Mouse (Mus musculus) liver (tissue): ENCODE measurements around the gene Arsk.

Experiments used
- DNase-seq: peaks from one replicate; pipeline ENCODE4 v3.0.0-alpha.2; 2020; ENCODE audit warnings: mixed read lengths

Arsk gene

DNA sequence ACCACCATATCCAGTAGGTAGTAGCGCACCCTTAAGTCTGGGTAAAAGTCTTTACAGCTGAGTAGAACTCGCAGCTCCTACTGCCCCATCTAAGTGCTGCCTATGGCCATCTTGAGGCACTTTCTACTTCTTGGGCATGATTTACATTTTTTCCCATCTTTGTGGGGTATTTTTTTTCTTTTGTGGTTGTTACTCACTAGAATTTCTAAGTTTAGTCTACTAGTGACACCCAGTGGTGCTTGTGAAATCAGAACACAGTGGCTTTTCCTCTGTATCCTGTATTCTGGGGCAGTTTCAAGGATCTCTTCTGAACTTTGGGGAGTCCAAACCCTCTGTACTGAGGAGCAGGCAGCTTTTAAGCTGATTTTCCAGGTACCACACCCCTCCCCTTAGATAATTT is 76.7 kb downstream of the Arsk start:
- no peak for DNase-seq

DNA sequence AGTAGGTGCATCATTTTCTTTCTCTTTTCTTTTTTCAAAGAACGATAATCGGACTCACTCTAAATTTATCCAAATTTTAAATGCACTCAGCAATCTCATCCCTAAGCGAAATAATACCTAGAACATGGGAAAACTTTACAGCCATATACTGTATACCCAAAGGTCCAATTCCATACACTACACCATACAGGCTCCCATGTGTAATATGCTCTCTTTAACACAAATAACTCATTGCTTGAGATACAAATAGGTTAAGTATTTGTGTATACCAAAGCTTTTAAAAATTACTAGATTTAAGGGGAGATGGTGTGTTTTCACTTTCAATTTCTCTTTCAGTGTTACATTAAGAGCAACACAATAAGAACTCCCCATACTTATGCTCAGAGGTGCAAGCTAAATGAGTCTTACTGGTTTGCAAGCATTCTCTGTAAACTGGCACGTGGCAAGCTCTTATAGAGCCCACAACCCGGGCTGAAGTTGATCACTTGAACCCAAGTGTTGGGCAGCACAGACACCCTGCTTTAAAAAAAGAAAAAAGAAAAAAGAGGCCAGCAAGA is 79.5 kb downstream of the Arsk start:
- no peak for DNase-seq

DNA sequence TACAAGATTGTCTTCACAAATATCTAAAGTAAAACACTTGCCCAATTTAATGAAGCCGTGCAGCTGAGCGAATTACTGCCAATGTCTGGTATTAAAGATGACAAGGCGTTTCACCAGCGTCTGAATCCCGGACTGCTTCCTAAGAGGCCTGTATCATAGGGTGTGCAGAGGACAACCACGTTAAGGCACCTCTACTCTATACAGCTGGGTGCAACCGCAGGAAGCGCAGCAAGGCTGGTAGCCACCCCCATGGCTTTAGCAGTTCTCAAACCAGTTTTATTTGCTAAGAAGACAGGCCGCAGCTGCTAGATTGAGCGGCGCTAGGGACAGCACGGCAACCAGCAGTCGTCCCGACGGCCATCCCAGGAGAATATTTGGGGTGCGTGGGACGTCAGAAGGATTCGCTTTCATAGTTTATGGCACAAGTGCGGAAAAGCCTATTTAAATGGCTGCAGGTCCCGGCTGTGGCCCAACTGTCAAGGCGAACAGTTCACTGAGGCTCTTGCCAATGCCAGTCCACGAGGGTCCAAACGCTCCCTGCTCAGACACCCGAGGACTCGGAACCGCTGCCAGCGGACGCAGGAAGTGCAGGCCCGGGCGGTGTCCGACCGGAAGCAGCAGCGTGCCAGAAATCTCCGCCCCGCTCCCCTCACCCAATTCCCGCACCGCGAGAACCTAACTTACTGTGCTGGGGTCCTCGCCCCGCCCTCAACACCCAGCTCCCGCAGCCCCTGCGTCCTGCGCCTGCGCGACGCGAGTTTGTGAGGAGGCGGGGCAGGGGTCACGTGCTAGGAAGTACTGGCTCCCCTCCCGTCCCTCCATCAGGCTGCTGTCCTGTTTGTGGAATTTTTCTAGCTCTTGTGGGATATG is 80.3 kb downstream of the Arsk start, which contains the start of gene Rfesd:
Gene Rfesd (minus strand): TSS at position 746 of the 870 bp plus-strand sequence.
- peak; percentile 97 for DNase-seq

GRCm38 (mm10) chr13:76017465-76017864 is 81.0 kb downstream of the Arsk start:
- peak; percentile 78 for DNase-seq

DNA sequence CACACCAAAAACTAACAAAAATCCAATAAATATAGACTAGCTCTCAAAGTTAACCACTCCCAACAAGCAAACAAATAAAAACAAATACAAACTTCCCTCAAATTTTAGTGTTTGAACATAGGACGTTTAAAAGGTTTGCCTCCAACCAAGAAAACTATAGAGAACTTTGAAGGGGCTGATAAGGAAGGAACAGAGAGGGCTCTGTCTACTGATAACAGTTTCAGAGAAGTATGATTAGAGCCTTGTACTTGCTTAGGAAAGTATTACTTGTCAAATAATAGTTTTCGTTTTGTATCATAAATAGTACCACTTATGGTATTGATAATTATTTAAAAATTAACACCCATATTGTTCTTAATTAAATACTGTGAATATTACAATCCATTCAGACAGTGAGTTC is 83.9 kb downstream of the Arsk start:
- DNase-seq, result no peak
